Mouse (Mus musculus) forebrain, embryonic 14.5 days (tissue): Measurements from ENCODE around the gene Gimap4. TPM values are rescaled to one million over a fixed set of nuclear protein-coding genes. Genes with fewer than 3 reads are reported as not detected.

Source experiments
- ATAC-seq: fragments of 200-750 bp; cut with Nextera tagmentation; 2 replicates; pipeline ENCODE4 v1.8.0; 2017; ENCODE audit warnings: mild to moderate bottlenecking, moderate library complexity
- DNase-seq: peaks from one replicate; pipeline ENCODE4 v3.0.0-alpha.2; 2015; ENCODE audit warnings: low spot score
- H3K27ac ChIP-seq: fragments of 300-500 bp; sonication (generic); 2 replicates; pipeline ENCODE4 v1.5.1; 2014; ENCODE audit warnings: low read depth, mild to moderate bottlenecking, control low read depth, low read length, moderate library complexity
- H3K27me3 ChIP-seq: fragments of 300-500 bp; sonication (generic); replicated peaks from 2 replicates; pipeline ENCODE4 v1.6.1; 2014; ENCODE audit warnings: low read length, control low read depth, mixed read lengths; ENCODE audit not compliant: control insufficient read depth, insufficient read depth
- H3K36me3 ChIP-seq: fragments of 300-500 bp; sonication (generic); 2 replicates; pipeline ENCODE4 v1.6.1; 2014; ENCODE audit warnings: low read length, control low read depth; ENCODE audit not compliant: control insufficient read depth, insufficient read depth
- H3K4me1 ChIP-seq: fragments of 300-500 bp; sonication (generic); 2 replicates; pipeline ENCODE4 v1.6.1; 2014; ENCODE audit warnings: antibody characterized with exemption, low read length, control low read depth; ENCODE audit not compliant: control insufficient read depth, insufficient read depth
- H3K4me2 ChIP-seq: fragments of 300-500 bp; sonication (generic); 2 replicates; pipeline ENCODE4 v1.6.1; 2014; ENCODE audit warnings: mild to moderate bottlenecking, control low read depth, low read length
- H3K4me3 ChIP-seq: fragments of 300-500 bp; sonication (generic); 2 replicates; pipeline ENCODE4 v1.5.1; 2014; ENCODE audit warnings: low read depth, low read length, control low read depth
- H3K9ac ChIP-seq: fragments of 300-500 bp; sonication (generic); 2 replicates; pipeline ENCODE4 v1.6.1; 2014; ENCODE audit warnings: mild to moderate bottlenecking, low read length, control low read depth, moderate library complexity
- H3K9me3 ChIP-seq: fragments of 300-500 bp; sonication (generic); replicated peaks from 2 replicates; pipeline ENCODE4 v1.6.1; 2016; ENCODE audit warnings: low read length, control low read depth, mixed read lengths; ENCODE audit not compliant: control insufficient read depth
- WGBS: fragments of 180-500 bp; shearing (Covaris S2); extraction: QIAGEN DNeasy Blood & Tissue Kit; methylation state at CpG from one replicate; pipeline ENCODE4 v1.1.7; 2014; 5-methylcytosine and 5-hydroxymethylcytosine counted together
- polyA plus RNA-seq: library from polyadenylated mRNA; unstranded; fragments of >200 nt; fragmentation: Nextera tagmentation; extraction: Ambion mirVana; gene quantifications from 2 replicates; pipeline ENCODE4 v1.2.1, GENCODE M21; 2014

Gimap4 gene
- polyA plus RNA-seq, 1 experiment from 2014 or later = 1.9 TPM

DNA sequence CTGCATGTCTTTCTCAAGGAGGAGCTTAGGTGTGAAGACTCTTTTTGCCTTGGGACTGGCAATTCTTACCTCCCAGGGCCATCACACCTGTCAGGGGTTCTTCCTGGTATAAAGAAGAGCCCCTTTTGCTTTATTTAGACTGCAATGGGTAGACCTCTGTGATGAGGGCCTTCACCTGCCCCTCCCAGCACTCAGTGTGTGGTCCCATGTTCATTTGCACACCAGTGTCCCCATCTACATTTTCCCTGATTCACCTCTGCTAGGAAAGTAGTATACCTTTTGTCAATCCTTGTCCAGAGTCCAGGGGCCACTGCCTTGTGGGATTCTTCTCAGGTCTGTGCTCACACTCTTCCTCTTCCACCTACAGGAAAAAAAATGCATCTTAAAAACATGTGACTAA is 19.8 kb downstream of the Gimap4 start:
- H3K27ac ChIP-seq = no peak overlapping the region
- DNase-seq (no peak), ATAC-seq (no peak)
- no peak overlapping the region for H3K9ac ChIP-seq
- no peak overlapping the region for H3K4me3 ChIP-seq
- no peaks in the 10 kb centered on the region for H3K27me3 ChIP-seq
- no peaks in the 10 kb centered on the region for H3K4me1 ChIP-seq
- H3K36me3 ChIP-seq = no peaks in the 10 kb centered on the region
- H3K9me3 ChIP-seq = no peaks in the 10 kb centered on the region
- no peak overlapping the region for H3K4me2 ChIP-seq

DNA sequence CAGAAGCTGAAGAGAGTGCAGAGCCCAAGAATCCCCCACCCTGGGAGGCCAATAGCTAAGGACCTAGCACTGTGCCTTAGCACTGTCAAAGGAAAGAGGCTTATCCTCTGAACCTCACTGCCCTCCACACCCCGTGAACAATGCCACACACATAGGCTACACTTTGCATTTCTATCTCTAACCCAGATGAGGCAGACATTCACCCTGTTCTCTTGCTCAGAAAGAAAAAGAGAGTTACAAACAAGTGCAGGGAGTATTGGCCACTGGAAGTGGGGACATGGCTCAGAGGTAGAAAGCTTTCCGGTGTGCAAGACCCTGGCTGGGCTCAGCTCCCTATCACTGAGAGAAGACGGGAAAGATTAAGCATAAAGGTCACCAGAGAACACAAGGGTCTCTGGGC is 21.8 kb downstream of the Gimap4 start:
- no peak overlapping the region for H3K27ac ChIP-seq
- whole genome bisulfite sequencing = 53% methylated on average over 3 of the region's 3 CpGs
- H3K27me3 ChIP-seq = no peaks in the 10 kb centered on the region
- no peaks in the 10 kb centered on the region for H3K36me3 ChIP-seq
- H3K4me1 ChIP-seq = no peaks in the 10 kb centered on the region
- ATAC-seq (no peak), DNase-seq (no peak)
- no peak overlapping the region for H3K4me2 ChIP-seq
- no peak overlapping the region for H3K9ac ChIP-seq
- H3K4me3 ChIP-seq = no peak overlapping the region
- H3K9me3 ChIP-seq = no peaks in the 10 kb centered on the region

DNA sequence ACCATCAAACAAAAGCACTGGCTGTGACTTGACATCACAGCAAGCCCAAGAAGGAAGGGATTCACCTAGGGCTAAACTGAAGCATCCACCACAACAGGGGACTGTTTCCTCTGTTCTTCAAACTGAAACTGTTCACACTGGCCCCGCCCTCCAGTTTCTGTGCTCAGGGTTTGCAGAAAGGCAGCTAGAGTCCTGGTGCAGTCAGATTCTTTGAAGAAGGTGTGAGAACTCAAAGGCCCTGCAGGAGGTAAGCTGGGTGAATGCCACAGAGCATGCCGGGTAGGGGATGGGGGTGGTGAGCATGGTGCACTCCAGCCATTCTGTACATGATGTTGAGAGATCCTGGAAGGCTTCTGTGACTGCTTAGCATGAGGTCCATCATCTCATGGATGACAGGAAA is 34.1 kb downstream of the Gimap4 start, which contains the start of the genes Gm28053 and Gimap7:
Gene Gm28053 (plus strand): TSS at position 153 of the 400 bp plus-strand sequence.
Gene Gimap7 (plus strand): TSS at position 167 of the 400 bp plus-strand sequence.
- no peak within 1 kb of the TSS for H3K4me2 ChIP-seq
- ATAC-seq = no peak
- no peaks in the 10 kb centered on the region for H3K36me3 ChIP-seq
- no peak for DNase-seq
- no peak within 1 kb of the TSS for H3K4me3 ChIP-seq
- 54% methylated on average over 2 of the region's 2 CpGs for WGBS
- no peaks in the 10 kb centered on the region for H3K9me3 ChIP-seq
- H3K9ac ChIP-seq = no peak within 1 kb of the TSS
- no peaks in the 10 kb centered on the region for H3K27me3 ChIP-seq
- H3K27ac ChIP-seq = no peak within 1 kb of the TSS
- no peaks in the 10 kb centered on the region for H3K4me1 ChIP-seq

DNA sequence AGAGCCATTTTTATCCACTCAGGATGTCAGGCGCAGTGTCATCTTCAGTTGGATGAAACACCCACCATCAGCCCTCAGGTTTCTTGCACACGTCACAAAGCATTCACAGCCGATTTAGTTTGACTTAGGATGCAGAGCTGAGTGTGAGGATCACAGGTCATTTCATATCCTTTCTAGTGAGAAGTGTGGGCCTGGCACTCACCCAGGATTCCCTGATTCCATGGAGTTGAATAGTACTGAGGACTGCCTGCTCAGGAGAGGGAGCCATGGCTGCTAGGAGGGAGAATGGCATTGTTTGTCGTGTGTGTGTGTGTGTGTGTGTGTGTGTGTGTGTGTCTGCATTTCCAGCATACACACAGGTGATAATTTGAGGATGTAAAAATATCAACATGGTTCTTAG is 36.0 kb downstream of the Gimap4 start:
- 85% methylated on average over 4 of the region's 4 CpGs for WGBS
- no peak for DNase-seq
- Histone ChIP-seq H3K4me2 (no peak overlapping the region), H3K36me3 (no peaks in the 10 kb centered on the region), H3K4me1 (no peaks in the 10 kb centered on the region), H3K27me3 (no peaks in the 10 kb centered on the region), H3K9me3 (no peaks in the 10 kb centered on the region), H3K4me3 (no peak overlapping the region), H3K27ac (no peak overlapping the region), H3K9ac (no peak overlapping the region)
- ATAC-seq = no peak

DNA sequence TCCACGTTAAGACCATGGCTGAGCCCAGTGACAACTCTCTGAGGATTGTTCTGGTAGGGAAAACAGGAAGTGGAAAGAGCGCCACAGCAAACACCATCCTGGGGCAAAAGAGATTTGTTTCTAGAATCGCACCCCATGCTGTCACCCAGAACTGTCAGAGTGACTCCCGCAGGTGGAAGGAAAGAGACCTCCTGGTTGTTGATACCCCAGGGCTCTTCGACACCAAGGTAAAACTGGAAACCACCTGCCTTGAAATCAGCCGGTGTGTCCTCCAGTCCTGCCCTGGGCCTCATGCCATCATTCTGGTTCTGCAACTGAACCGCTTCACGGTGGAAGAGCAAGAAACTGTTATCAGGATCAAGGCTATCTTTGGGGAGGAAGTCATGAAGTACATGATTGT is 39.1 kb downstream of the Gimap4 start:
- no peak for DNase-seq
- WGBS = 92% methylated on average over 8 of the region's 8 CpGs

DNA sequence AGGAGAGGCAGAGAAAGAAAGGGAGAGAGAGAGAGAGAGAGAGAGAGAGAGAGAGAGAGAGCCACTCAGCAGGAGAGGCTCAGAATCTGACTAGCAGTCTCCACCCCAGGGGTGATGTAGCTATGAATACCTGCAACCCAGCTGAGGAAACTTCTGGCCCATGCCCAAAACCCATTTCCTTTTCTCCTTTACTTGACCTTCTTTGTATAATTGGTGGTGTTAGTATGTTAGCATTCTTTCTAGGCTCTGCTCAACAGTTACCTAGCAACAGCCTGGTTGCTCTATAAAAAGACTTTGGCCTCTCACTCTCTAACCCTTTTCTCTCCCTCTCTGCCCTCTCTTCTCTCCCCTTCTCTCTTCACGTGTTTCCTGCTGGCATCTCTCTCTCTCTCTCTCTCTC is 41.1 kb downstream of the Gimap4 start:
- no peak overlapping the region for H3K4me3 ChIP-seq
- ATAC-seq (no peak), DNase-seq (peak; percentile 50)
- 0% methylated on average over 1 of the region's 1 CpGs for WGBS
- H3K27ac ChIP-seq = no peak overlapping the region
- no peak overlapping the region for H3K4me2 ChIP-seq
- H3K4me1 ChIP-seq = no peaks in the 10 kb centered on the region
- no peaks in the 10 kb centered on the region for H3K36me3 ChIP-seq
- H3K9ac ChIP-seq = no peak overlapping the region
- no peaks in the 10 kb centered on the region for H3K27me3 ChIP-seq
- no peaks in the 10 kb centered on the region for H3K9me3 ChIP-seq

More for the DNA sequence above, 39.1 kb downstream of the Gimap4 start:
- Histone ChIP-seq H3K27me3 (no peaks in the 10 kb centered on the region), H3K36me3 (no peaks in the 10 kb centered on the region), H3K4me1 (no peaks in the 10 kb centered on the region), H3K4me3 (no peak overlapping the region), H3K27ac (no peak overlapping the region), H3K4me2 (no peak overlapping the region), H3K9me3 (no peaks in the 10 kb centered on the region), H3K9ac (no peak overlapping the region)
- ATAC-seq = no peak

DNA sequence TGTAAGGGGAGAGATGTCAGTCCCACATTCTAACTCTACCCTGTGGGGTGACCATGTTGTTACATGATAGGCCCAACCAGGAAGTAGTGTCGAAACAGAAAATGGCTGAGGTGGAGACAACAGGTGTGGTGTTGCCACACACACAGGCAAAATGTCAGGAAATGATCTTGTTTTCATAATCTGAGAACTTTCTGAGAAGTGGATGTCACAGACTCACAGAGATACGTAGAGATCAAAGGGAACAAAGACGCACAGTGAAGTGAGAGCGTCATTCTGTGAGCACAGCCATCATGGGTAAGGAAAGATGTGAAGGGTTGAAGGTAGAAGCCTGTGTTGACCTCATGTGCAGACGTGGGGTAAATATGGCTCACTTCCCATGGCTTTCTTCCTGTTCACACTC is 43.4 kb downstream of the Gimap4 start:
- H3K27me3 ChIP-seq = no peaks in the 10 kb centered on the region
- no peaks in the 10 kb centered on the region for H3K36me3 ChIP-seq
- no peak overlapping the region for H3K4me2 ChIP-seq
- H3K9ac ChIP-seq = no peak overlapping the region
- H3K4me3 ChIP-seq = no peak overlapping the region
- H3K4me1 ChIP-seq = no peaks in the 10 kb centered on the region
- ATAC-seq = no peak
- 89% methylated on average over 5 of the region's 5 CpGs for WGBS
- no peaks in the 10 kb centered on the region for H3K9me3 ChIP-seq
- no peak for DNase-seq
- H3K27ac ChIP-seq = no peak overlapping the region

DNA sequence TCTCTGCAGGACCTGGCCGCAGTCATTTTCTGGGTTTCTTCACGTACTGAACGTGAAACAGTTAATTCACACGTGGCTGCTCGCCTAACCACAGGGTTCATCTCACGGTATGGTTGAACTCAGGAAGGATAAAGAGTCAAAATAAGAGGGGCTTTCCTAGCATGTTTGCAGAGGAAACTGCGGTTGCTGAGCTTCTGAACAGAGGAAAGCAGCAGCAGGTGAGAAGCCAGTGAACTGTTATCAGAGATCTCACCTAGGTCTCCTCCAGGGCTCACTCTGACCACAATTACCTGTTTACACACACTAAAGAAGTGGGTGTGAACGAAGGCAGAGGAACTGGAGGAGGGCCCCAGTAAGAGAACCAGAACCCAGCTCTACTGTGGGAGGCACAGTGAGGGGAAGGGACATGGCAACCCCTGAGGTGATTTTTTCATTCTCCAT is 48.5 kb downstream of the Gimap4 start:
- 63% methylated on average over 8 of the region's 8 CpGs for WGBS
- no peak overlapping the region for H3K9ac ChIP-seq
- no peak overlapping the region for H3K27ac ChIP-seq

DNA sequence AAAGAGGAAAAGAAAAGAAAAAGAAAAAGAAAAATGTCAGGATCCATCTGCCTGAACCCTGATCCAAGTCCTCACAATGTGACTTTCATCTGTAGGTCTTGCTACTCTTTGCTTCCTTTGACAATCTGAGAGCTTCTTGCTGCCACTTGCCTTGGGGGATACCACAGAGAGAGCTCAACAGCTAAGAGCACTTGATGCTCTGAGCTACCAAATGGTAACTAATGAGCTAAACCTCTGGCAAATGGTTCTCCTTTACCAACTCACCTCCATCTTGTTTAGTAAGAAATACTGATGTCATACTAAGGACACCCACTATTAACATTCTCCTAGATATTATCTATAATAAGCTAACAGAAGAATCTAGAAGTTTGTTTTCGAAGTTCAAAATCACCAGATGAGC is 49.3 kb downstream of the Gimap4 start:
- H3K27ac ChIP-seq = no peak overlapping the region
- H3K9ac ChIP-seq = no peak overlapping the region
- no peaks in the 10 kb centered on the region for H3K27me3 ChIP-seq
- no peak overlapping the region for H3K4me3 ChIP-seq
- DNase-seq (no peak), ATAC-seq (no peak)
- no peaks in the 10 kb centered on the region for H3K4me1 ChIP-seq
- no peaks in the 10 kb centered on the region for H3K36me3 ChIP-seq
- WGBS = 82% methylated on average over 1 of the region's 1 CpGs
- H3K4me2 ChIP-seq = no peak overlapping the region
- H3K9me3 ChIP-seq = no peaks in the 10 kb centered on the region

More for the DNA sequence above, 48.5 kb downstream of the Gimap4 start:
- no peak for DNase-seq
- Histone ChIP-seq H3K4me3 (no peak overlapping the region), H3K4me2 (no peak overlapping the region), H3K9me3 (no peaks in the 10 kb centered on the region), H3K27me3 (no peaks in the 10 kb centered on the region), H3K36me3 (no peaks in the 10 kb centered on the region), H3K4me1 (no peaks in the 10 kb centered on the region)
- no peak for ATAC-seq
